Mouse (Mus musculus) embryonic fibroblast, embryonic 13.5 days (primary cell): ENCODE results near the gene Slc26a9.

Experiments
- CTCF ChIP-seq: IDR thresholded peaks from 2 replicates; pipeline ENCODE4 v1.5.1; 2011; ENCODE audit warnings: mild to moderate bottlenecking, control low read depth, low read length, moderate library complexity, borderline replicate concordance; ENCODE audit not compliant: insufficient read depth
- POLR2A ChIP-seq: IDR thresholded peaks from 2 replicates; pipeline ENCODE4 v1.6.1; 2011; ENCODE audit warnings: low read depth, mild to moderate bottlenecking, control low read depth, low read length, moderate library complexity

DNA sequence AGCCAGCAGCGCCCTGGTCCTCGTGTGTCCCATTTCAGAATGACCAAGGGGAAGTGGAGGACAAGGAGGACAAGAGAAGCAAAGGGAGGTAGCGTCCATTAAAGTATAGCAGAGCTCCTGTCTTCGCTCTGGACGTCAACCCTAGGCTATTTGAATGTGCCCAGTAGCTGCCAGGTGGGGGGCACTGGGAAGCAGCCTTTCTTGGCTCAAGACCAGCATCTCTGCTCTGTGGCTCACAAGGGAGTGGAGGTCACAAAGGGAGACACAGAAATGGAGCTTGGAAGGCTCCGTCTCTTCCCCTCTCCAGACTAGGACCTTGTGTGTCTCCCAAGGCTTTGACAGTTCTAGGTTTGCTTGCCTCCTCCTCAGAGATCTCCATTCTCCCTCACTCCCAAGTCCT lies 73.1 kb downstream of the Slc26a9 start:
- no peak for TF ChIP-seq POLR2A
- TF ChIP-seq CTCF = no peak
